Mouse (Mus musculus) gastrocnemius, postnatal 25 days (tissue): ENCODE data around the gene Gm4216. TPM values are rescaled to one million over a fixed set of nuclear protein-coding genes. Genes with fewer than 3 reads are reported as not detected.
"Not testable (repeated sequence)": the region's sequence is repeated elsewhere in the genome, so short reads cannot be mapped to it uniquely, and the experiment has no call there.

ENCODE experiments used
- DNase-seq: peaks from one replicate; pipeline ENCODE4 v3.0.0; 2022
- long read RNA-seq, 2 experiments: library from polyadenylated mRNA; stranded (forward); transcript quantifications; one replicate each; pipeline ENCODE4 v2.0.0; 2021
- total RNA-seq, 2 experiments: library from RNA; stranded (reverse); gene quantifications; 1 replicate in 1 of 2; 2 replicates in 1 of 2; pipeline ENCODE4 v1.2.3; 2021

The Gm4216 gene
- total RNA-seq: not detected
- long read RNA-seq, experiment 1: 0 reads
- long read RNA-seq, experiment 2: 0 reads

- not testable (repeated sequence) for DNase-seq
Measured at GRCm38 (mm10) chr7:23019823-23020222, at the start of gene Gm4216. Gene Gm4216 (minus strand): TSS chr7:23019923.

GRCm38 (mm10) chr7:23067356-23067755 is 47.6 kb upstream of the Gm4216 start, which contains the start of gene Gm8720:
Gene Gm8720 (minus strand): TSS chr7:23067456.
- DNase-seq: not testable (repeated sequence)

- DNase-seq: not testable (repeated sequence)
Measured at GRCm38 (mm10) chr7:23055240-23055639, 35.5 kb upstream of the Gm4216 start, which contains the start of gene Vmn1r163. Gene Vmn1r163 (plus strand): TSS chr7:23055540.

- DNase-seq: not testable (repeated sequence)
Measured at GRCm38 (mm10) chr7:22984573-22984972, 35.1 kb downstream of the Gm4216 start, which contains the start of gene Gm4214. Gene Gm4214 (minus strand): TSS chr7:22984673.

Other genes starting within 250 kb of the Gm4216 start
- gene Vmn1r158, start 229.1 kb downstream of the Gm4216 start, total RNA-seq: not detected
- not detected for gene Vmn1r159, start 176.3 kb downstream of the Gm4216 start, total RNA-seq
- gene Vmn1r160, start 148.7 kb downstream of the Gm4216 start, total RNA-seq: not detected
- gene Gm4214, start 35.2 kb downstream of the Gm4216 start, total RNA-seq: not detected
- gene Vmn1r163, start 35.6 kb upstream of the Gm4216 start, total RNA-seq: not detected
- gene Gm8720, start 47.5 kb upstream of the Gm4216 start, total RNA-seq: not detected
- not detected for gene Gm10662, start 124.6 kb upstream of the Gm4216 start, total RNA-seq
- gene Vmn1r165, start 197.4 kb upstream of the Gm4216 start, total RNA-seq: not detected
- gene Vmn1r166, start 231.8 kb upstream of the Gm4216 start, total RNA-seq: not detected